Mouse (Mus musculus) telencephalon, adult 2 months (tissue): ENCODE data around the gene Ptpro.
A peak's percentile ranks its signal among the peaks of the same experiment; 100 is the strongest.
"Not testable (repeated sequence)": the region's sequence is repeated elsewhere in the genome, so short reads cannot be mapped to it uniquely, and the experiment has no call there.

Experiments
- DNase-seq: peaks from one replicate; pipeline ENCODE4 v3.0.0-alpha.2; 2011; ENCODE audit warnings: low read depth, low spot score

Gene Ptpro

DNA sequence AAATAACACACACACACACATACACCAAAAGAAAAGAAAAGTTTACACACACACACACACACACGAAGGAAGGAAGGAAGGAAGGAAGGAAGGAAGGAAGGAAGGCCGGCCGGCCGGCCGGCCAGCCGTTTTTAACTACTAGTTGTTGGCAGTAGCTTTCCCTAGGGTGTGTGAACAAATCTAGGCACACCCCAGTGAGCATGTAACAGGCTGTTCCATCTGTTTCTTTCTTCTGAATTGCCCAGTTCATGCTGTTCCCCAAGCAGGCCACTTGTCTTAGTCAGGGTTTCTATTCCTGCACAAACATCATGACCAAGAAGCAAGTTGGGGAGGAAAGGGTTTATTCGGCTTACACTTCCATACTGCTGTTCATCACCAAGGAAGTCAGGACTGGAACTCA, 194.0 kb downstream of the Ptpro start:
- DNase-seq: not testable (repeated sequence)

DNA sequence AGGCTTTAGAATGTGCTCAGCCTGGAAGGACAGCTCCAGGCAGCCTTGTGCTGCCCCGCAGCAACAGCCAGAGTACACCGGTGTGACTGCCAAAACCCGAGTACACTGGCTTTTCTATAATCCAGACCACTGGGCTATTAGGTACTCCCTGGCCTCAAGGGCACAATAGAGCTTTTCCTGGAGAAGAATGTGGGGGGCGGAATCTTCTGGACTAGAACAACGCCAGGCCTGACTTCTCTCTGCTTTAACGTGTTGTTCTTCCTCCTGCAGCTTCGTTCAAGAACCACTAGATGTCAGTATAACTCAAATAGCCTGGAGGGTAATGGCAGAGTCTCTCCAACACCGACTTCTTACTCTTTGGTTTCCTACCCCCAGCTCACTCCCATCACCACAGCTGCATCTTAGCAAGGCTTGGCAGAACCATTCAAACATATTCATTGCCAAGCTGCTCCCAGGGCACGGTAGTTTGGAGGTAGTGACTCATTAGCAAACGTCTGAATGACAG, 203.5 kb downstream of the Ptpro start:
- DNase-seq: peak; percentile 42

DNA sequence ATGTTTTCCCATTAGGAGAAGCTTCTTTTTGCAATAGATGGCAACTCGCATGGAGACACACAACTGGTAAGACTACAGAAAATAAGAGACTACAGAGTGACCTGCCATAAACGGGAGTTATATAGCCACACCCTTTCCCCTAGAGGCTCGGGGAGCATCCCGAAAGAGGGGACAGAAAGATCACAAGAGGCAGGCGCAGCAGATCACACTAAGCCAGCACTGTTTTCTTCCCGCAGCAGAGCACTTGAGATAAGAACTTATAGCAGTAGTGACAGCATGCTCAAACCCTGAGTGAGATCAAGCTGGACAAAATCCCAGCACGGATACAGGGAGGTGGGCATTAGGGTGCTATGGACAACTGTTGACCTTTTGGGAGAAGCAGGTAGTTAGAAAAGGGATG, 203.9 kb downstream of the Ptpro start:
- no peak for DNase-seq

DNA sequence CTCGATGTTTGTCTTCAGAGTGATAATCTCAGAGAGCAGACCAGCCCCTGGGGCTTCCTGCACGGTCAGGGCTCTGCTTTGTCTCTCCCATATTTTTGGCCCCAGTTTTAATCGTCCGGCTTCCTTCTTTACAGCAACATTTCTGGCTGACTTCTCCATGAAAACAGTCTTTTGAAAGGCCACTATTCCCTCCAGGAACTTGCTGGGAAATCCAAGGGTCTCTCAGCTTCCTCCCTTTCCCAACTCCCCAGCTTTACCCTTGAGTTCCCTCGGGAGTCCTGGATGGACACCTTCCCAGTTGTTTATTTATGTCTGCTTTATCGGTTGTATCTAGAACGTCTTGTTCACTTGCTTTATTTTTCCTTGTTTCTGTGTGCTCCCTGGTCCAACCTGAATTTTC, 205.1 kb downstream of the Ptpro start:
- DNase-seq: no peak

DNA sequence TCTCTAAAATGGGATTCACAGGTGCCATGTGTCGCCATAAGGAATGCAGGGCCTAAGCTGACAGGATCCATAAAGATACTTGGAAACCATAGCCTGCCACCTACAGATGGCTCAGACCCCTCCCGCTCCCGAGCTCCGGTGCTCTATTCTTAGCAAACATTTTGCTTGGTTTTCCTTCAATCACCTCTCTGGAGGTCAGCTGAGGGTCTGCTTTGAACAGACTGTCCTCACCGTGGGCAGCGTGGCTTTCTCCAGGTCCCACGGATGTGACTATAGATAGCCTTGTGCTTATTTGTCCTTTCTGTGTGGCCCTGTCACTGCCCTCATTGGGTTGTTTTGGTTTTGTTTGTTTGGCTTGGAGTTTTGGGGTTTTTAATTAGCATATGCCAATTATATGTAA, 206.0 kb downstream of the Ptpro start:
- DNase-seq: no peak

DNA sequence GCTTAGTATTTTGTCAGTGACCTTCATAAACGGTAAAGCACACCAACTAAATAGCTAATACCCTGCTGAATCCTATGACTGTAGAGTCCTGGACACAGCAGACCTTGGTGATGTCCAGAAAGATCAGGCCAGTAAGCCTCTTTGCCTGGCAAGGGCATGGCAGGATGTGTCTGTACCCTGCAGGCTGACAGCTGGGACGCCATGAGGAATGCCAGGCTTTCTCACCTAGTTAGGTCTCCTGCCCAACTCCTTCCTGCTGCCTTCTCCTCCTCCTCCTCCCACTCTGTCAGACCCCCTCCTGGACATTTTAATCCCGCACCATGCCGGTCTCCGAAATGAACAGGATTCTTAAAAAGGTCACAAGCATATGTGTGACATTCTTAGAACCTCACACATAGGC, 211.7 kb downstream of the Ptpro start:
- no peak for DNase-seq

DNA sequence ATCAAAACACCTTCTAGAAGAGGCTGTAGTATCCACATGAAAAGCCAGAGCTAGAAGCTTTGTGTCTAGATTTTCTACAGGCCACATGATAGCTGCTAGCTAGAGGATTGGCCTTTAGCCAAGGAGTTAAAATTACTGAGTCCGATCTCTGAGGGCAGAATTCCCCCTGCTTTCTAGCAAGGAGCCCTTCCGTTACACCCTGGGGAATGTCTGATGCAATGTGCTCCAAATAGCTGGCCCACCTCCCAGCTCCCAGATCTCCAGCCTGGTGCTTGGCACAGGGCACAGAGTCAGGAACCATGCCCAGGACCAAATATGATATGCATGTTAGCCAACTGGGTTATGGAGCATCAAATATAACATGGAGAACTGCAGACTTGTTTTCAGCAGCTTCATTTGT, 213.1 kb downstream of the Ptpro start:
- no peak for DNase-seq

DNA sequence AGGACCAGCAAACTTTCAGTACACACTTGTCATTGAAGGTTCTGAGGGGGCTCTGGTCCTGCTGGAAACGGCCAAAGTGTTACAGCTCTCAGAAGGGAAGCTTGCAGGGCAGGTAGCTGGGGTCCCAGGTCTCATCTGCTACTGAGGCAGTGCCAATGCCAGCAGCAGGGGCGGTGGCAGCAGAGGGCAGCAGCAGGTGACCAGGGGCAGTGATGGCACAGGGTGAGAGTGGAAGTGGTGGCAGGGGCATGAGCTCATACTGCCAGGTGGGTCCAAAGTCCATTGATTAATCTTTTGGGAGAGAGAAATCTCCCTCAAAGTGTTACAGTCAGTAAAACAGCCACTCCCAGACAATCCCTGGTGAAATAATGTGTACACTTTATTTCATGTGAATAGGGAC, 214.1 kb downstream of the Ptpro start:
- no peak for DNase-seq

DNA sequence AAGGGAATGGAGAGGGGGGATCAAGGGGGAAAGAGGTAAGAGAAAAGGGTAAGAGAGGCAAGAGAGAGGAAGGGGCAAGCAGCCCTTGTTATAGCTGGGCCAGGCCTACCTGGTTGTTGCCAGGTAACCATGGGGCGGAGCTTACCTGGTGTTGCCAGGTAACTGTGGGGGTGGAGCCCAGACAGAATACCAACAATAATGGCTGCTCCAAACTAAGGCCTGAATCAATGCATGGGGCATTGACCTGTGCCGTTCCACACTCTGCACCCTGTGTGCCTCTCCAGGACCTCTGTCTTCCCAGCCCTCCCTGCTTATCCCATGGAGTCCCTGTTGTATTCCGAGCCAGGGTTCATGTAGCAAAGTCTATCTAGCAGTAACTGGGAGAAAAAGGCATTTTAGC, 215.6 kb downstream of the Ptpro start:
- DNase-seq: no peak

DNA sequence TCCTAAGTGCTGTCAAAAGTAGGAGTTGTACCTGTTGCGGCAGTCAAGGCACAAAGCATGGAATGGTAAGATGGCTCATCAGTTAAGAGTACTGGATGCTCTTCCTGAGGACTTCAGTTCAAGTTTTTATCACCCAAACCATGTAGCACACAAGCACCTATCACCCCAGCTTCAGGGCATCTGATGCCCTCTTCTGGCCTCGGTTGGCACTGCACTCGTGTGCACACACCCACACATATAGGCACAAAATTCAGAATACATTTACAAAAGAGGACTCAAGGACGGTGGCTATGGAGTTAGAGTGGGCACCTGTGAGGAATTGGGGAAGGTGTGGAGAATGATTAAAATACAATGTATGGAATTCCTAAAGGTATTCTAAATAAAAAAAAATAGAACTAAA, 217.4 kb downstream of the Ptpro start:
- no peak for DNase-seq

DNA sequence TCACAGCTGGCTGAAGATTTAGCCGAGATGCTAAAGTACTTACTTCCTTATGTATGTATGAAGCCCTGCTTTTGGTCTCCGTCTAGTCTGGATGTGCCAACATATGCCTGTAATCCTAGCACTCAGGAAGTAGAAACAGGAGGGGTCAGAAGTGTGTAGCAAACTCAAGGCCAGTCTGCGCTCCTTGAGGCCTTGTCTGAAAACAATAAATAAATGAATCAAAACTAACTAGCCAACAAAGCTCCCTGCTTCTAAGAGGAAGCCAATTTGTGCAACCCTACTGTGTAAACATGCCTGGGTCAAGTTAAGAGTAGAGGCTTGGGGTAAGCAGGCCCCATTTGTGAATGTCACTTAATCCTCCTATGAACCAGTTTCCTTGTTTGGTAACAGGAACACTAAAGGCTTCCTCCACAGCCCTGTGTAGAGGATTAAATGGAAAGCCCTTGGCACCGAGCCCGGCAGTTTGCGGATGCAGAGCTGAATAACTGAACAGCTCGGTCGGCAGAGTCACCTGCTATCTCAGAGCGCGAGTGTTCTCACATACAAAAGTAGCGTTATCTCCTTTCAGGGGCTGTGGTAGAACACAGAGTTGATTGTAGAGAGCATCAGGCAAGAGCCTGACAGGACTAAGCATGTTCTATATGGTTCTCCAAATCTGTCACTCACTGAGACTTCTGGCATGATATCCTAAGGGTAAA, 218.9 kb downstream of the Ptpro start:
- peak; percentile 64 for DNase-seq

DNA sequence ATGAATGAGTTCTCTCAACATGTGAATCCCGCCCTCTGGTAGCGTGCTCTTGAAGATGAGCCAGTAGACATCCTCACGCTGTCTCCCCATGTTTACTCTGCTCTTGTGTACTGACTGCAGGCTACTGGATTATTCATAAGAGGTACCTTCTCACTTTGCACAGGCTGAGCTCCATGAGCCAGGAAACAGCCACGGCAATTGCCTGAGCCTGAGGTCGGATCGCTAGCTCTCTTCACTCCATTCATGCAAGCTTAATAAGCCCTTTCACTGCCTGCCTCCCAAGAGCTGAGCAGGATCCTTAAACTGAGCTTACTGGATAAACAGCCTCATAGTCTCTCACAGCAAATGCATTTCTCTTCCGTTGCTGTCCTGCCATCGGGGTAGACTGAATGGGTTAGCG, 220.0 kb downstream of the Ptpro start:
- DNase-seq: no peak

DNA sequence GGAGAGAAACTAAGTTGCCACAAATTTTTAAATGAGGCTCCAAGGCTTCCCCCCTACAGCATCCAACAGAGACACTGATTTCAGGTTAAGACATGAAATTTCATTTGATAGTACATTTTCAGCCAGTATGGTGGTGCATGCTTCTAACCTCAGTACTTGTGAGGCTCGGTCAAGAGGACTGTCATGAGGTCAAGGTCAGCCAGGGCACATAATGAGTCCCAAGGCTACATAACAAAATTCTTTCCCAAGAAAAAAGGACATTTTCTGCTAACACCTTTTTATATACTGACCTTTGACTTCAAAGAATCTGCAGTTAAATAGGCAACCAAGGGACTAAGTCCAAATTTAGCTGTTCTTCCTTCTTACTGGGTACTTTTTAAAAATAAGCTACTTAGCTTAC, 221.3 kb downstream of the Ptpro start:
- DNase-seq: no peak

DNA sequence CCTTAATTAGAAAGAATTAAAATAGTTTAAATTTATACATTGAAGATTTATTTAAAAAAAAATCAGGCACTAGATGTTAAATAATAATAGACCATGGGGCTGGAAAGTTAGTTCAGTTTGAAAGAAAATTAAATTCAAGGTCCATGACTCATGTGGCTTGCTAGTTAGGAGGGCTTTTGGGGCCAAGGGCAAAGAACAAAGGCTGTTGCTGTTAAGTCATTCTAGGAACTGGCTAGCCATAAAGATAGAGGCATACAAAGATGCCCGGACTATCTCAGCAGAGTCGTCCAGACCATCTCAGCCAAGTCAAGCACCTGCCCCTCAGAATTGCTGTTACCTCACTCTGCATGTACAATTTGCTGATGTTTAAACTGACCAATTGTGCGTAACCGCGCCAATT, 223.6 kb downstream of the Ptpro start:
- DNase-seq: not testable (repeated sequence)

DNA sequence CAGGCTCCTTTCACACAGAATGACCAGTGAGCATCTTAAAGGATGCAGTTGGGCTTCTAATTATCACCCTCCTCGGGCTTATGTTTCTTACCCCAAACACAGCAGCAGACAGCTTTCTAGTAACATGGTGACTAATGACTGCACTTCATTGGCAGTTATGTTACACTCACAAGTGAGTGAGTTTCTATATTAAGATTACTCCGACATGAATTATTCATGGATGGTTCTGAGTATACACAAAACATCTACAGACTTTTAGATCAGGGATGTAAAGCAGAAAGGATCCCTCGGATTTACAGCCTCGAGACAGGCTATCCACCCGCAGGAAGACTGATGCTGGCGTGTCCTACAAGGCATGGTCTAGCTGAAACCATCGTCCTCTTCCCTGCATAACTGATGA, 230.8 kb downstream of the Ptpro start:
- DNase-seq: no peak

DNA sequence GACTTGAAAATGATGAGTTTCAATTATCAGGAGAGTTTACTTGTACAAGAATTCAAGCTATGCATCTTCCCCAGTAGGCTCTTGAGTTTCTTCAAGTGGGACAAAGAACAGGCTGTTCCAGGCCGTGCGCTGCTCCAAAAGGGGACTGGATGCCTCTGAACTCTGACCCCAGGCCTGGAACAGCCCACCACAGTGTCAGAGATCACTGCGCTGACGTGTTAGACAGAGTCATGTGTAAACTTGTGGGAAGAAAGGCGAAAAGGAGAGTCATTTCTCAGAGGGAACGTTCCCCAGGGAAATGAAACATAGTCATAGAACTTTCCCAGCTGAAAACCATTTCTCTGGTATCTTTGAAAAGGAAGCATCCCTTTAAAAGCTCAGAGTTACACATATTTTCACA, 235.3 kb downstream of the Ptpro start:
- no peak for DNase-seq

DNA sequence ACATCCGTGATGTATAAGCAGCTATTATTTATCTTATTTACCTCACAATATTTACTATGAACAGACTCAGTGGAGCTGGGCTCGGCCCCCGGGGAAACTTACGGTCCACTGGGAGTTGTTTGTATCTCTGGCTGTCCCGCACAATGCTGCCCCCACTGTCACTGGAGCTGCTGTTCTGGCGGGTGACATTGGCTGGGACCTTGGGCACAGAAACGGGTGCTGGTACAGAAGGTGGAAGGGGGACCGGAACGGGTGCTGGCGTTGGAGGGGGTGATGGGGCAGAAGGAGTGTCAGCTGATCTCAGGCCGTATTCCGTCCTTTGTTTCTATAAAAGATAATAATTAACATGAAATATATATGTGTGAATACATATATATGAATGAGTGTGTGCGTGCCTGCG, 238.0 kb downstream of the Ptpro start:
- DNase-seq: no peak

DNA sequence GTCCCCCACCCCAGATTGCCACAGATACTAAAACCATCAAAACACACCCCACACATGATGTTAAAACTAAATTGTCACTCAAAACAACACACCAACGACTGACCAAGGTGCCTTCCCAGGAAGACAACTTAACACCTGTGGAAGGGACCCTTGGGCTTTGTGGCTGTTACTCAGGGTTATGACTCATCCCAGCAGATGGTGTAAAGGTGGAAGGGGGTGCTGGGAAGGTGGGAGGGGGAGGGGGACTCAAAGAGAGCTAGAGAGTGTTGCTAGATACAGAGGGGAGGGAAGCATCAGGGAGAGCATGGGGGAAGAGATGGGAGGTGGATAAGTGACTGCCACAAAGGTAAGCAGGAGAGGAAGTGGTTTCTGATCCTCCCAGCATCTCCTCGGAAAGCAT, 239.5 kb downstream of the Ptpro start:
- no peak for DNase-seq

DNA sequence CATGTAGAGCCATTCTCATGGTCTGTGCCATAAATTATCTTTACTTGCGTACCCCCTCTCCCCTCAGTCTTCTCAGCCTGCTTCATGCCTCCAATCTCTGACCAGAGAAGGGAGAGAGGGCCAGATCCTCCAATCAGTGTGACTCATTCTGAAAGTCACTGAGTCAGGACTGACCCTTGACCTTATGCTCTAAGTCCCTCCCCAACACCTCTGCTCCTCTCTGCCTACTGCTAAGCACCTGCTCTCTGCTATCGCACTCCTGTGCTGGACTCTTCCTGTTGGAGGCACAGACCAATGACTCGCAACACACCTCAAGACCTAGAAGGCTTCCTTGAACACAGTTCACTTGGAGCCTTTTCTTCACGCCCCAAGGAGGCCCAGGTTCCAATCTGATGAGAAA, 240.5 kb downstream of the Ptpro start:
- DNase-seq: no peak

DNA sequence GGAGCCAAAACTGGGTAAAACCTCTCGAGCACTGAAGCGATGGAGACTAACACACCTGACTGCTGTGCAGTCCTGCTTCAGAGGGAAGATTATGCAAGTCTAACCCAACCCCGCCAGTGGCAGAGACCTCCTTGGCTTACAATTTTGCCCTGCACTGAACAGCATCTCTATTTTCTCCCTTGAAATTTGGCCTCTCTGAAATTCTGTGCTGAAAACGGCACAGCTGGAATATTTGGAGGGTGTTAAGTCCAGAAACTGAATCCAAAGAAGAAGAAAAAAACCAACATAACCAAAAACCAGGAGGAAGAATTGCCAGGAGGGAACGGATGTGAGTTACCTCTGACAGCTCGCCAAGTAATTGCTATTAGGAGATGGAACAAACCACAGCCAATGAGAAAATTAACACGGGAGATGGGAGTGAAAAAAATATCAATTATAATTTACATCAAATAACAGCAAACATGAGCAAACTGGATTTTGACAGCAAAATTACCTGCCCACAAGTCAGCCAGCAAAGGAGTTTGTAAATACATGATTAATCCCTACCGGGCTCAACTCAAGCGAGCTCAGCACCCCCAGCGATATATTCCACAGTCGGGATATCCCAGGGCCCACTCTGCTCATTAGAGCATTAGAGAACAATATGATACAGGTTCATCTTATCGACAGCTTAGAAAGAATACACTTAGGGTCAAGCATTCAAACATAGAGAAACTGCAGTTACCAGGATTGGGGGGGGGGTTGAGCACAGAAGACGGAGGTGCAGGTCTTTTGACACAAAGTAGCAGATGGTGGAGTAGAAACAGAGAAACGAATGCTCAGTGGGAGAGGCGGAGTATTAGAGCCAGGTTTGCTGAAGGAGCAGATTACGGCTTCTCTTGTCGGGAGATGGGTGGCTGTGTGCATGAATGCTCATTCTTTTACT, 241.4 kb downstream of the Ptpro start:
- no peak for DNase-seq

DNA sequence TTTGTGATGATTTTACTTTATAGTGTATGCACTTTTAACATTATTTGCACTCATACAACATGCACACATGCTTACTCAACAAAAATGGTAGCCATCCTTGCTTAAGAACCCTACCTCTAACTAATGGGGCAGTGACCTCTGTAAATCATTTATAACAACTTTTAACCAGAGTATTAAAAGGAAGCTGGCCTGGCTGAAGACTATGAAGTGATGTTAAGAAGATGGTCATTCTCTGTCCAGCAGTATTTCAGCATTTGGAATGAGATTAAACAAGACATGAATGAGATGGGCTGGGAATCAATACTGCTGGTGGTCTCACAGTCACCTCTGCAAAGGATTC, 242.0 kb downstream of the Ptpro start:
- no peak for DNase-seq

DNA sequence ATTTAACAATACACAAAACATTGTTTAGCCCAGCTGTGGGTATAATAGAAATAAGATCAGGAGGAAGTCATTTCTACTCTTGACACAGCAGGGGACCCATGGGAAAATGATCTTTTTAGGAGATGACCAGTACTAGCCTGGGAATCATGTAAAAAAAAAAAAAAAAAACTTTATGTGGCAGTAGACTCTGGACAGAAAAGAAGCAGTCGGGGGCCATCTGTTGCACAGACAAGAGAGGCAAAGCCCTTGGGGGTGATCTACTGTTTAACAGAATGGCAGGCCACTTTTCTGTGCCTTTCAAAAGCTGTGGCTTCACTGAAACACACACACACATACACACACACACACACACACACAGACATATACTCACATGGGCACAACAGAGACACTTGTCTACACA, 242.7 kb downstream of the Ptpro start:
- DNase-seq: no peak

DNA sequence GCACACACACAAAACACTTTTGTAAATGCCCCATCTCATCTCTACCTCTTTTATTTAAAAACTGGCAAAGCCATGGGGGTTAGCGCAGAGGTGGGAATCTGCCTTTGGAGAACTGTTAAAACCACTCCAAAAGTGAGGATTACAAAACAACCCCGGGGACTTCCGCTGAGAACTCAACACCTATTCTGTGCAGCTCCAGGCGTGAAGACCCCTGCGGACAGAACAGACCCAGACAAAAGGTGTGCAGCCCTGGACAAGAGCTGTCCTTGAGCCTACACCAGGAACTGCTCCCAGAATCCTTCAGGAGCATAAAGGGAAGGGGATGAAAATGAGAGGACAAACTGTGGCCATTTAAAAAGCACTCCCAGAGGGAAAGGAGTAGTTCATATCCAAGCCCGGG, 243.1 kb downstream of the Ptpro start:
- no peak for DNase-seq
